Mouse (Mus musculus) adipocyte (in vitro differentiated cells): Measurements from ENCODE around the gene Ybx1.
A peak's percentile ranks its signal among the peaks of the same experiment; 100 is the strongest.
"Not testable (repeated sequence)": the region's sequence is repeated elsewhere in the genome, so short reads cannot be mapped to it uniquely, and the experiment has no call there.

ENCODE experiments used
- DNase-seq: peaks from one replicate; pipeline ENCODE4 v3.0.0-alpha.2; 2016; ENCODE audit warnings: low spot score

The Ybx1 gene

DNA sequence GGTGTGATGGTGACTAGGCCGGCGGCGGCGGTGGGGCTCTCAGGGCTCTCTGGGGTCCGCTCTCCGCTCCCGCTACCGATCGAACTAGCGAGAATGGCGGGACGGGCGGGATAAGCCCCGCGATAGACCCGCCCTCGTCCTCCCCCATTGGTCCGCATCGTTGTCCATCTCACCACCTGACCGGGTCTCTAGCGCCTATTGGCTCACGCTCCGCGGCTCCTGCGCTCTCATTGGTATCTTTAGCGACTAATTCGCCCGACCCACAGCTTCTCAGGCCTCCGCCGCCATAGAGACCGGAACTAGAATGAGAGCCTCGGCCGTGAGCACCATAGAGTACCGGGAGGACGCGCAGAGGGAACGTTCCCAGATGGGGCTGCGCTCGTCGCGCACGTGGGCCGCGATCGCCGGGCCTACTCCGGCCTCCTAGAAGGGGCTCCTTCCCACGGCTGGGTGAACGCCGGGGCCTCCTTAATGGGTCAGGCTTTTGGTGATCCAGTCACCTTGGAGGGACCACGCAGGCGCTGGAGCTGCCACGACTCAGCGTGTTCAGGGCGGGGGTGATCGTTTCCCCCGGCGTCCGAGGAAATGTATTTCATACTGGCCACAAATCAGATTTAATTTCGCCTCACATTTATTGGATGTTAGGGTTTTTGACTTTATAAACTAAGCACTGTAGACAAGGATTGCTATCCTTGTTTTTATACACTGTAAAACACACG is at the start of gene Ybx1:
Gene Ybx1 (minus strand): TSS at position 190 of the 719 bp plus-strand sequence.
- DNase-seq = peak; percentile 99

DNA sequence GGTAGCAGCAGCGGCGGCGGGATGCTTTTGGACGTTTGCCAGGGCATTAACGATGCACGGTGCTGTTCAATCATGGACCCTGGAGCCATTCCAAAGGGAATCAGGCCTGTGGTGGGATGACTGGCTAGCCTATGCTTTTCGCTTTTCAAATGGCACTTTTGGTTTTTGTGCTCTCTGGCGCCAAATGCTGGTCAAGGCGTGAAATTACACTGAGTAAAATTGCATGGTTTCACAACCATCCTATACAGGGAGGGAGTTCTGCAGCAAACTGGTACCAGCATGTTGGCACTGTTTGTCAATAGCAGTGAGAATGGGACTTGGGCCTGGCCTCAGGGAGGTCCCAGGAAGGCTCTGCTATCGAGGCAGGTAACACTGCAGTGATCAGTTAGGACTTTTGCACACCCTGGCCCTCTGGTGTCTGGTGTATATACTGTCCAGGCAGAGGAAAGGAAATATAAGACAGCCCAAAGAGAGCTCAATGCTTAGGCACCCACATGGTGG is 44.5 kb upstream of the Ybx1 start:
- peak; percentile 45 for DNase-seq

DNA sequence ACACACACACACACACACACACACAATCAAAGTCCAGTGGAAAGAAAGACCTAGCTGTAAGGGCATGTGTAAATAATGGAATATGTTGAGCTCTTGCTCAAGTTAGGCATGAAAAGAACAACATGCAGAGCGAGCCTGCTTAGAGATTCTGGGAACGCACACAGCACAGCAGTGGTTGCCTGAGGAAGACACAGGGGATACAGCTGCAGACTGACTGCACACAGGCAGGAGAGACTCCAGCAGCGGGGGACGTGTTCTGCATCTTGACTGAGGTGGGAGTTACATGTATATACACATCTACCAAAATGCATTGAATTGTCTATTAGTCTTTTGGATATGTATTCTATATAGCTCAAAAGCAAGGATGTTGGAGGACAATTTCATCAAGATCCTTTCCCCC is 44.0 kb upstream of the Ybx1 start:
- no peak for DNase-seq

DNA sequence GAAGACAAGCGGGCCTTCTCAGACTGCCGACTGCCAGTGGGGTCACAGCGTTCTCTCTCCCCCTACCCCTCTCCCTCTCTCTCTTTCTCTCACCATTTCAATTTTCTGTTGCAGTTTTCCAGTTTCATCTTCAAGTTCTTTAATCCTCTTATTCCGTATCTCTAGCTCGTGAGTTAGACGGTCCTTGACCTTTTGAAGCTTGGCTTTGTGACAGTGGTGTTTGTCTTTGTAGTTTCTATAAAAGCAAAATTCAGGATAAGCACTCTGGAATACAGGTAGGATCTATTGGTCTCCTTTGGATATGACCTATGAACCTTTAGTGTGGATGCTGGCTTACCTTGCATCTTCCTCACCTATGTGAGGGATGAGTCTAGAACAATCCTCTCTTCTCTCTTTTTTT is 39.1 kb upstream of the Ybx1 start:
- DNase-seq = no peak

DNA sequence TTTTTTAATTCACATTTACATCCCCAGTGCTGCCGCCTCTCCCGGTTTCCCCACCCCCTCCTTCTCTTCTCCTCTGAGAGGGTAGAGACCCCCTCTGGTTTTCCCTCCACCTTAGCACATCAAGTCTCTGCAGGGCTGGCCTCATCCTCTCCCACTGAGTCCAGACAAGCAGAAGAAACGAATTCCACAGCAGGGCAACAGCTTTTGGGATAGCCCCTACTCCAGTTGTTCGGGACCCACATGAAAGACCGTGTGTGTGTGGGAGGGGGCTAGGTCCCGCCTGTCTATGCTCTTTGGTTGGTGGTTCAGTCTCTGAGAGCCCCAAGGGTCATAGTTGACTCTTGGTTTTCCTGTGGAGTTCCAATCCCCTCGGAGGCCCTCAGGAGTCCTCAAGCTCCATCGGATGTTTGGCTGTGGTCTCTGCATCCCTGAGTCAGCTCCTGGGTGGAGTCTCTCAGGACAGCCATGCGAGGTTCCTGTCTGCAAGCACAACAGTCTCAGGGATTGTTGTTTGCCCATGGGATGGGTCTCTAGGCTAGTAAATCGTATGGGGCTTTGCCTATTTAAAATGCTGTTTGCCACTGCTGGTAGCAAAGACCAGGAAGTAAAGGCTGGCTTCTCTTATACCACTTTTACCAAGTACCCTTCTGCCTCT is 26.6 kb upstream of the Ybx1 start:
- no peak for DNase-seq

DNA sequence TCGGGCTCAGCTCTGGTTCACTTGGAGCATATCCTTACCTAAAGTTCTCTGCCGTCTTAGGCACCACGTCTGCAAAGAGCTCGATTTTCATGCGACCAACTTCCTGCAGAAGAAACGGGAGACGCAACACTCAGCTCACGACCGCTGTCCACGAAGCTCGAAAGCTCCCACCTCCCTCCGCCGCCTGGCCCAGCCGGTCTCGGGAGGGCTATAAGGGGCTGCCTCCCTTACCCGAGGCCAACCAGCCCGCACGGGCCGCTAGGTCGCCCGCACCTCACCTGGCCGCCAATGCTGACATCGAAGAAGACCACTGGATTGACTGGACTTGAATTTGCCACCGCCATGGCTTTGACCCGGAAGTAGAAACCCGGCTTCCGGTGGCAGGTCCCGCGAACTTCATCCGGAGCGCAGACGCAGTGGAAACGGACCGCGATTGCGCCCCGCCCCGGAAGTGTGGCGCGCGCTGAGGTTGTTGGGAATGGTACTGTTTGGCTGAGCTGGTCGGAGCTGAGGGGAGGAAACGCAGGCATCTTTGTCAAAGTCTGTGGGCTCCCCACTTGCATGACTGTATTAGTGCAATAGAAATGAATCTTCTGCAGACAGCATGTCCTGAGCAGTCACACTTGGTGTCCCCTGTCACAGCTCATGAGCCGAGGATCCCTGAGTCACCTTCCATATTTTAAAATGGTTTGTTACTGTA is 25.9 kb upstream of the Ybx1 start, which contains the start of gene Ppih:
Gene Ppih (minus strand): TSS at position 416 of the 700 bp plus-strand sequence.
- peak; percentile 93 for DNase-seq

DNA sequence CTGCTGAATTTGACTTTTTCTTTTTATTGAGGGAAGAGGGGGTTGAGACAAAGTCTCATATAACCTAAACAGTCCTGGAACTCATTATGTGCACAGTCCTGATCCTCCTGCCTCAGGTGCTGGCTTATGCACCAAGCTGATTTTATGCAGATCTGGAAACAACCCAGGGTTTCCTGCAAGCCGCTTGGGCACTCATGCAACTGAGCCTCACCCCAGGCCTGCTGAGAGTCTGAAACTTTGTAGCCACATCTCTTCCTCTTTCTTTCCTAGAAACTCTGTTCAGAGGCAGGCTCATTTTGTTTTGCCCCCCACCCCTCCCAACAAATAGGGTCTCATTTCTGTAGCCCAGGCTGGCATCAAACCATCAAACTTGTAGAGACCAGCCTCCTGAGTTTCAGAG is 19.4 kb upstream of the Ybx1 start:
- DNase-seq = no peak

DNA sequence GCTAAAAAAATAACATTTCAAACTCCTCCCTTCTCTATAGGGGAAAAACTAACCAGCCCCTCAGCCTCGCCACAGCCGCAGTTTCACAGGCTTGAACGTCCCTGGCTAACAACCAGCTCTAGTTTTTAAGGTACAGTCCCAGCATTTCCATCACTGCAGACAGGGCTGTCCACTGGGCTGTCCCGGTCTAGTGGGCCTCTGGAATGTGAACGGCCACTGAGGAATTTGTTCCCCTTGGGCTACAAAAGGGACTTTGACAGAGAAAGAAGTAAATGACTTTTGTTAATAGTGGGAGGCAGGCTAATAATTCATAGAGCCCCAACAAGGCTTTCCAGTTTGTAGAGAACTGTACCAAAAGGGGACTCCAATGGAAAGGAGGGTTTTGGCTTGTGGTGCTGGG is 11.0 kb upstream of the Ybx1 start:
- no peak for DNase-seq

DNA sequence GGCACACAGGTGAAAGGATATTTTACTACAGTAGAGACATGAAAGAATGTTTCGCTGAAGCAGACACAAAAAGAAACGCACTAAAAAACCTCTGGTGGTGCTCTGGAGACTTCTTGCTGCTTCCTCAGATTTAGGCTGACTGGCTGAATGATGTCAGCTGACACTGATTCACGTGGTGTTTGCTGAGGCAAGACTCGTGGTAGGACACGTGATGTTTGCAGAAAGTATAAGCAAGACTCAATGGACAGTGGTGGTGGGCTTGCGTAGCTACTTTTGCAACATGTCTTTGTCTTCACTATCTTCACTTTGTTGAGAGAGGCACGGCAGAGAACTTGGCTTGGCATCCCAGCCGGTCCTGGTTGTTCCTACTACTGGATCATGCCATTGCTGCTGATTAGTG is 8.9 kb upstream of the Ybx1 start:
- DNase-seq = no peak

DNA sequence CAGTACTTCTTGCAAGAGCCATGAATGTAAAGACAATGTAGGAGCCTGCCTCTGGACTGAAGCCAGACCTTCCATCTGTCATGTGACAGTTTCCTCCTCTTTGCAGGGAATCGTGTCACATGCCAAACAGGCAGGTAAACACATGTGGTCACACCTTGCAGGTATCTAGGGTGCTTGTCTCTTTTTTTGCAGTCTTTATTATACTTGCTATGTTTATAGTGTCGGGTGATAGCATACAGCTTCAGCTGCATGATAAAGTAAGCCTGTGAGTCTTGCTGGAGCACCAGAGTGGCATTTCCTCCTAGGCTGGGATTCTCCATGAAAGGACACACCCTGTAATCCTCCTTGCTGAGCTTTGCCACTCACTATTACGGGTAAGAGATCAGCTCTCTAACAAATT is 7.4 kb upstream of the Ybx1 start:
- DNase-seq = no peak

DNA sequence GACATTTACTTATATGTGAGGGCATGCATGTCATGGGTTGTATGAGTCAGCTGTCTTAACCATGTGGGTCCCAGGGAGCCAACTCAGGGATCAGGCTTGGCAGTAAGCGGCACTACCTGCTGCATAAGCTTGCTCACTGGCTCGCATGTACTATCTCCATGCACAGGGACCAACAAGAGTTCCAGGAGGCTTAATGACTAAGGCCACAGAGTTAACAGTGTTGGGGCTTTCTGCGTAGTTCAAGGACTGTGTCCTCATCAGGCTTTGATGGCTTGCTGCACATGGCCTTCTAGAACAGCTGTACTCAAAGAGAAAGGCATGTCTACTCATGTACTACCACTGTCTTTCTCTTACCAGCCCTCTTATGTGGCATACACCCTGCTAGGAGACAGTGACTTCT is 6.4 kb upstream of the Ybx1 start:
- no peak for DNase-seq

DNA sequence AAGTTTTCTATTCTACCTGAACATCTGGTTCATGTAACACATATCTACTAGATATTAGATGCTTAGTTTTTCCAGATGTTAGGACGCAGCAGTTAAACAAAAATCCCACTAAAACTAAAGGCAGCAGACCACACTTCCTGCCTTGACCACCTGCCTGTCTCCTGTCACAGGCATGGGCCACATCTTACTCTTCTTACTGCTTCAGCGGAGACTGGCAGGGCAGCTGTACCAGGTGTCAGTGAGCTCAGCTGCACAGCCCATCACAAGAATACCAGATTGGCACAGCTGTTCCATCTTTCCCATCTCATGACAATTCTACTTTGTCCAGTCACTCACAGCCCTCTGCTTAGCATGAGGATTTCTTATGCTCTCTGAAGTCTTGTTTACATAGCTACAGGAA is 3.0 kb upstream of the Ybx1 start:
- DNase-seq = no peak

DNA sequence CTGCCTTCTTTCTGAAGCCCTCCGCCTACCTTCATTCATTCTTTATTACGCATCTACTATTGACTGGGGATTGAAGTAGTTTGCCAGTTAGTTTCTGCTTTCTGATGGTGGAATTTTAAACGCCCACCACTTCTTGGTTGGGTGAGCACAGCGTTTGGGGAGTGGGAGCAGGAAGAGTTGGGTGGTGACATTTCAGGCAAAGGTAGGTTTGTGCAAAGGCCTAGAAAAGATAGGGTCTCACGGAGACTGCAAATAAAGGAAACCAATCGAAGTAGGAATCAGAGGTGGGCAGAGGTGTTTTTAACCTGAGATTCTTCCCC is 690 bp upstream of the Ybx1 start:
- peak; percentile 14 for DNase-seq

DNA sequence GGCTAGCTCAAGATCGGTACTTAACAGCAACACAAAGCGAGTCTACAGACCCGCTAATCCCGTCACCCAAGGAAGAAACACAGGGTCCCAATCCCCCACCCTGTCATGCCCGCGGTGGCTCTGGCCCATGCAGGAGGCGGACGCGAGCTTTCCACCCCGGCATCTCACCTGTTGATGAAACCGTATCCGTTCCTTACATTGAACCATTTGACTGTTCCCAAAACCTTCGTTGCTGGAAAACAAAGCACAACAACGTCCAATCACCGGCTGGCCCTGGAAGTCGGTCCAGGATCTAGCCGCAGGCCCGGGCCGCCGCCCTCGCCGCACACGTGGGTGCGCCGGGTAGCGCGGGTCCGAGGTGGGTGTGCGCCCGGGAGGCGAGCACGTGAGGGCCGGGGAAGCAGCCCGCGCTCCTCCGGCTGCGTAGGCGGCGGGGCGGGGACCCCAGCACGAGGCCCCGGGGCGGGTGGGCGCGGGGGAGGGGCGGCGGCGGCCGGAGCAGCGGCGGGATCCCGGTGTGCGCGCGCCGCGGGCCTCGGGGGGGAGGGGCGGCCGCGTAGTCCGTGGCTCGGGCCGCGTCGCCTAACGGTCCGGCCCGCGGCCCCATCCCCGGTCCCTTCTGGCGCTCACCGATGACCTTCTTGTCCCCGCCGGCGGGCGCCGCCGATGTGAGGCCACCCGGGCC is 688 bp downstream of the Ybx1 start:
- DNase-seq = no peak

DNA sequence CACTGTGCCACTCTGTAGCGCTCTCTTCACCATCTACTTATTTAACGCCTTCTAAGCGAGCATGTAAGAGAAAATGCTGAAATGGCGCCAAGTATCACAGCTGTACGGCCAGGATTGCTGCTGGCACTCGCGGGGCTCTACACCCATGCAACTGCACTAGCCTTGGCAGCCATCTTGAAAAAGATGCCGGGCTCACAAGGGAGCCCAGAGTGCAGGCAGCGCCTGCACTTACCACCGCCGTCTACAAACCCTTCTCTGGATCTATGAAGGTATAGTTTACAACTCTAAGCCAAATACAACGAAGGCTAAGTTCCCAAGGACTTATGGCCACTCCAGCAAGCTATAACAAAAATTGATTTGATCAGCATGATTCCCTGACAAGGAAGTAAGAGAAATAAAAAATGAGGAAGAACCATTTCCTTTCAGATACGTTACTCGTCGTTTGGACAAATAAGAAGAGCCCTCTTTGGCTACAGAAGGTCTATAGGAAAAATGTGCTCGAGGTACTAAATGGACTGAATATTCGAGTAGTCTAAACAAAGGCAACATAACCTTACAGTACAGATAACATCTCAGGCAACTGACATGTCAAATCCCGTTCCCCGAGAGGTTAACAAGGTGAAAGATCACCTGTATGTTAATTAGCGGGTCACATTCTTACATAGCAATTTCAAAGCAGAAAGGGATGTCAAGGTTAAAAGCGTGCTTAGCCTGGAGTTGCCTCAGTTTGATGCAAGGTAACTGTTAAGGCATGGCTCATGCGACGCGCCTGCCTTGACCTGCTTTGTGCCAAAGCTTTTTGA is 1.4 kb downstream of the Ybx1 start:
- peak; percentile 73 for DNase-seq

DNA sequence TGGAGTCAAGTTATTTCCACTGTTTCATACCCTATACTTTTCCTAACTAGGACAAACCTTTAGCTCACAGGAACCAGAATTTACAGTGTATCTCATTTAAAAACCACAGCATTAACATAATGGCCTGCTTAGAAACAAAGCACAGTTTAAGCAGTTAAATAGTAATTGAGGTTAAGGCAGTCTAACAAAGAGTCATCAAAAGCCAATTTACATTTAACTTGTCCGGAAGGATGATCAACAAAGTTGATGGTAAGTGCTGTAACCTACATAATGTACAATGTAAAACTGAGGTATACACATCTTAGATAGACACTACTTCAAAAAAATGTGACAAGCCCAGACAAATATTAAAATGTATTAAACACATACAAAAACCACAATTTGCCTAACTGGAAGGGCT is 2.5 kb downstream of the Ybx1 start:
- DNase-seq = no peak

DNA sequence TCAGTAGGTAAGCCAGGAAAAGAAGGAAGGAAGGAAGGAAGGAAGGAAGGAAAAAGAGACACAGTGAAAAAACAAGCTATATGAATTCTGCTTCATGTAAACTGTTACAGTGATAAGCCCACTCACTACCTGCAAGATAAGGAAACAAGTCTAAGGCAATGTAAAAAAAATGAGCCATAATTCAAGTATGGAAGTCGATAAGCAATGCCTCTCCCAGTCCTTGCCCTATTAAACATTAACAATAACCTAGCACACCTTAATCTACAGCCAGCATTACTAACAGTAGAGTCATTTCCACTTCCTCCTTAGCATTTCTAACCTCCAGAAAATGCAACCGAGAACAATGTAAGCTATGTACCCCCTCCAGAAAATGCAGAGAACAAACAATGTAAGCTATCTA is 9.1 kb downstream of the Ybx1 start:
- DNase-seq = no peak

DNA sequence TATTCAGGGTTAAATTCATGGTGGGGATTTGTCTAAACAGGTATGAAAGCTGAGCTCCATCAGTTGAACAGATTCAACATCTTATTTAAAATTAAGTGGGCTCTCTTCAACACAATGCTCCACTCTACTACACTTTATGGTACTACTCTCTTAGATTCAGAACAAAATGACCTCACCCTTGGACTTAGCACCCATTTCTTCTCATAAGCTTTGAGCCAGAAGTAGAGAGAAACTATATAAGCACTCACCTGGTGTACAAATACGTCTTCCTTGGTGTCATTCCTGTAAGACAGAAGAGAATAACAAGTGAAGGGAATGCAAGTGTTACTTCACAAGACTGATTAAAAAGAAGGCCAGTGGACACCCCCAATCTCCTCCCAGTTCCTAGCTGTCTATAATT is 9.5 kb downstream of the Ybx1 start:
- DNase-seq = no peak

DNA sequence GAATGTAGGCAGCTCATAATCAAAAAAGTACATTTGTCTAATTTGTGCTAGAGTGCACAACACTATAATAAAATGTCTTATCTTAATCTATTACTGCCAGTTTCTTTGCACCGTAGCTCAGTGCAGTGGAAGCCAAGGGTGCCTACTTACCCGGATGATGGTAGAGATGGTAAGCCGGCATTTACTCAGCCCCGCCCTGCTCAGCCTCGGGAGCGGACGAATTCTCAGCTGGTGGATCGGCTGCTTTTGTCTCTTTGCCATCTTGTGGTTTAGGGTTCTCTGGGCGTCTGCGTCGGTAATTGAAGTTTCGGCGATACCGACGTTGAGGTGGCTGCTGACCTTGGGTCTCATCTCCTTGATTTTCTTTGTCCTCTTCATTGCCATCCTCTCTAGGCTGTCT is 15.6 kb downstream of the Ybx1 start:
- DNase-seq = not testable (repeated sequence)

DNA sequence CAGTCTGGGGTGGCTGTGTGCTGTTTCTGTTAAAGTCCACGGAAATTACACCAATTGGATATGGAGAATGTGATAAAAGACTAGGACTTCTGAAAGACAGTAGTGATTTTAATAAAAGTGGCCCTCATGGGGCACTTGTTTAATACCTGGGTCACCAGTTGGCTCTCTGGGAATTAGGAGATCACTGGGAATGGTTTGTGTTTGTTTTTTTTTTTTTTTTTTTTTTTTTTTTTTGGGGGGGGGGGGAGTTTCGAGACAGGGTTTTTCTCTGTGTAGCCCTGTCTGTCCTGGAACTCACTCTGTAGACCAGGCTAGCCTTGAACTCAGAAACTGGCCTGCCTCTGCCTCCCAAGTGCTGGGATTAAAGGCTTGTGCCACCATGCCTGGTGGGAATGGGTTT is 18.7 kb downstream of the Ybx1 start:
- DNase-seq = no peak

DNA sequence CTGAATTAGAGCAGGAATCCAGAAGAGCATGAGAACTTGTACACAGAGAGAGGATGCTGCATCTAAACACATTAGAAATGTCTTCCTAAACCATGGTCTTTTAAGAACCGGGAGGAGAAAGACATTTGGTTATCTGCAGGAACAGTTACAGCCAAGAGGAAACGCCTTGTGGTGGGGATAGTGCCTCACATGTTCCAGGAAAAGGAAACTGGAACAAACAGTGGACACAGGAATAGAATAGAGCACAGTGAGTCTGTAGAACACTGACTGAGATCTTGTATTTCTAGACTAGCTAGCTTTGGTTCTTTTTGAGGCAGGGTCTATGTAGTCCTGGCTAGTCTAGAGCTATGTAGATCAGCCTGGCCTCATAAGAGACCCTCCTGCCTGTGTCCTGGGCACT is 19.2 kb downstream of the Ybx1 start:
- DNase-seq = no peak

DNA sequence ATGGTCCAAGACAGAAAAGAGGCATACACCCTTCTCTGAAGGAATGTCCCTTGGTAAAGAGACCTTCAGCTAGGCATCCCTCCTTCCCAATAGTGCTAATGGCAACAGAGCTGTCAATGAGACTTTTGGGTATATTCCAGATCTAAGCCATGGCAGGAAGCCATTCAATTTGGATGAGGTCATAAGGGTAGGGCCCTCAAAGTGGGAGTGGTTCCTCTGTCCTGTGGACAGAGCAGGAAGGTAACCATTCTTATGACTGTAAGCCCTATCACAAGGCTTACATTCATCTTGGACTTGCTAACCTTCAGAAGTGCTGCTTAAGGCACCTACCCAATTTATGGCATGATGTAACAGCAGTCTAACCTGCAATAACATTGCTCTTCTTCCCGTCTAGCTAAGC is 19.8 kb downstream of the Ybx1 start:
- DNase-seq = peak; percentile 47
